Mouse (Mus musculus): ENCODE data around the gene Mrpl14. TPM values are rescaled to one million over a fixed set of nuclear protein-coding genes. Genes with fewer than 3 reads are reported as not detected.

Mrpl14 gene
- total and polyA plus RNA-seq, 3 experiments: 126 to 223 (median 132) TPM

- no peak for DNase-seq
Measured at GRCm38 (mm10) chr17:45724574-45724921, 38.4 kb downstream of the Mrpl14 start.

- DNase-seq: no peak
Measured at GRCm38 (mm10) chr17:45726249-45726648, 40.1 kb downstream of the Mrpl14 start.

DNA sequence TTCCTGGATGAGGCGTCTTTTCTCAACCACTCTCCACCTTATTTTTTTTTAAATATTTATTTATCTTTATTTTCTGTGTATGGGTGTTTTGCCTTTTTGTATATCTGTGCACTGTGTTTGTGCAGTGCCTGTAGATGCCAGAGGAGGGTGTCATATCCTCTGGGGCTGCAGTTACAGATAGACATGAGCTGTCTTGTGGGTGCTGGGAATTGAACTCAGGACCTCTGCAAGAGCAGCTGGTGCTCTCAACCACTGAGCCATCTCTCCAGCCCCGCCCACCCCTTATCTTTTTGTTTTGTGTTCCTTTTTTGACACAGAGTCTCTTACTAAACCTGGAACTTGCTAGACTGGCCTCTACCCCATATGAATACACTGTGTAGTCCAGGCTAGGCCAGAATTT lies 41.4 kb downstream of the Mrpl14 start:
- no peak for DNase-seq

DNA sequence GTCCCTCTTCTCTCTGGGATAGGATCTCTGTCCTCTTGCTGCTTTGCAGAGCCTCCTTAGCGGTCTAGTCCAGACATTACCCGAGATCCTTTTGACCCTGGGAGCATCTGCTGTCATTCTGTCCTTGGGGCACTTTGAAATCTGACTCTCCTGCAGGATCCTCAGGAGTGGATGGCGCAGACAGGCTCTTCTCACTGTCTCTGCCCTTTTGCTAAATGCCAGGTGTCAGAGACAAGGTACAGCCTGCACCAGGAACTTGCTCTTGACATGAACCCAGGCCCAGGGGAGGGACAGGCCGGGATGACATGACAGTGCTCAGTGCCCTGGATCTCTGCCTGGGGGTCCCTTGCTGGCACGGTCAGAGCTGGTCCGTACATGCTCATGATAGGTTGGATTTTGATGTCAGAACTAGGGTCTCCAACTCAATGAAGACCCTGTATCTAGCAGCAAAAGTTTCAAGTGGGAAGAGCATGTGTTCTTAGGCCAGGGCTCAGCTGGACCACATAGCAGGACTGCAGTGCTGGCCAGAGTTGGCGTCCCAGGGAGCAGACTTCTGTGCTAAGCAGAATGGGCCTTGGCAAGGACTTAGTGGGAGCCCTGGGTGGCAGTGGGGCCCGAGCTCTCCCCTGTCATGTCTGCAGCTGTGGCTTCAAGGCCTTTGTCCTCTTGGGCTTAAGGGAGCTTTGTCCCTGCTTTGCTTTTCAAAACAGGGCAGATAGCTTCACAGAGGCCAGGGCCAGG lies 42.0 kb downstream of the Mrpl14 start:
- peak; percentile 20 for DNase-seq

GRCm38 (mm10) chr17:45729387-45729786 lies 43.3 kb downstream of the Mrpl14 start:
- no peak for DNase-seq

GRCm38 (mm10) chr17:45730696-45731095 lies 44.6 kb downstream of the Mrpl14 start:
- no peak for DNase-seq

- peak; percentile 83 for DNase-seq
Measured at GRCm38 (mm10) chr17:45731172-45731864, 45.2 kb downstream of the Mrpl14 start.

- no peak for DNase-seq
Measured at GRCm38 (mm10) chr17:45733038-45733734, 47.1 kb downstream of the Mrpl14 start.

GRCm38 (mm10) chr17:45733735-45734301 lies 47.7 kb downstream of the Mrpl14 start, which contains the start of gene 1600014C23Rik:
1600014C23Rik (minus strand) TSS chr17:45733844.
- DNase-seq: peak; percentile 77

GRCm38 (mm10) chr17:45734333-45734732 lies 48.2 kb downstream of the Mrpl14 start:
- DNase-seq: no peak

DNA sequence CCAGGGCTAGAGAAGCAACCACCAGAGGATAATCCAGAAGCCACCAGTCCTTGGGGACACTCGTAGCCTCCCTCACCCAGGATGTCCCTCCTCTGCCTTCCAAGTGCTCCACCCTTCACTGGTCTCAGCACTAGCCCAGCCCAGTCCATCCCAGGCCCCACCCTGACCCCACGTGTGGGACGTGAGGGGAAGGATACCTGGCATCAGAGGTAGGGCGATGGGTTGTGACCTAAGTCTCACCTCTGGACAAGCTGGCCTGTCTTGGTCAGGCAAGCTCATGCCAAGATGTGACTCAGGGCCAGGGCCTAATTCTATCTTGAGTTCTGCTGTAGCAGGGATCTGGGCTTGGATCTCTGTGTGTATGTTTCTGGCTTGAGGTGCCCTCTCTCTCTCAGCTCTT lies 48.8 kb downstream of the Mrpl14 start:
- DNase-seq: peak; percentile 45

DNA sequence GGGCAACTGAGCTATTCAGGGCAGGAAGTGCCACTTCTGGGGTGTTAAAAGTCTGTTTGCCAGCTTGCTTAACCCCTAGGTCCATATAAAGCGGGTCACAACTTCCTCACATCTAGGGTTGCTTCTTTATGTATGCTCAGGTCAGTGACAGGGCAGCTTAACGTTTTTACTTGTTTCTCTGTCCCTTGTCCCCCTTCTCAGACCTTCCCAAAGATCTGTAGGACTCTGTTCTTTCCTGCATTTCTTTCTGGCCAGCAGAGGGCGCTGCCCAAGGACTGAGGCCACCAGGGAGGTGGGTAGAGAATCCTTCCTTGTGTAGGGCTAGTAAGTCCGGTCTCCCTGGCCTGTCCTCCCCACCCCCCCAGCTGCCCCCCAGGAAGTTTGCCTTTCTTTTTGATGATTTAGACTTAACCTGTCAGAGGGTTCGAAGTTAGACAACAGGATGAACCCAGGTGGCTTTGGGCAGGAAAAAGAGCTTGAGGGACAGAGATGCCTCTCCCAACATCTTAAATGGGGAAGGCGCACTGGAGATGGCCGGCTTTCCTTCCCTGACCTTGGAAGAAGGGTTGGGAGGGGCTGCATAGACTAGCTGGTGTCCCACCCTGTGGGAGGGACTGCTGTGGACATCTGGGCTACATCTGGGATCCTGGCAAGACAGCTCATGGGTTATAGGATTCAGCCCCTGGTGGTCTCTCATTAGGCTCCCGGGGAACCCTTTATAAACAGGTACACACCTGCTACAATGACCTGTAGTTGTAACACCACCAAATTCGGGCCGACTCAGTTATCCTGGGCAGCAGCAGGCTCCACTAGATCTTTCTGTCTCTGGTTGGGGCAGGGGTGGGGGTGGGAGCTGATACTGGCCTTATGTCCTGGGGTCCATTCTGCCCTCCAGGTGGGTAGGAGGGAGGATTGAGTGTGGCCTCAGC lies 49.5 kb downstream of the Mrpl14 start:
- peak; percentile 87 for DNase-seq

- DNase-seq: peak; percentile 92
Measured at GRCm38 (mm10) chr17:45736311-45737077, 50.4 kb downstream of the Mrpl14 start.

- no peak for DNase-seq
Measured at GRCm38 (mm10) chr17:45737078-45737601, 51.0 kb downstream of the Mrpl14 start.

- no peak for DNase-seq
Measured at GRCm38 (mm10) chr17:45742371-45743147, 56.4 kb downstream of the Mrpl14 start.

DNA sequence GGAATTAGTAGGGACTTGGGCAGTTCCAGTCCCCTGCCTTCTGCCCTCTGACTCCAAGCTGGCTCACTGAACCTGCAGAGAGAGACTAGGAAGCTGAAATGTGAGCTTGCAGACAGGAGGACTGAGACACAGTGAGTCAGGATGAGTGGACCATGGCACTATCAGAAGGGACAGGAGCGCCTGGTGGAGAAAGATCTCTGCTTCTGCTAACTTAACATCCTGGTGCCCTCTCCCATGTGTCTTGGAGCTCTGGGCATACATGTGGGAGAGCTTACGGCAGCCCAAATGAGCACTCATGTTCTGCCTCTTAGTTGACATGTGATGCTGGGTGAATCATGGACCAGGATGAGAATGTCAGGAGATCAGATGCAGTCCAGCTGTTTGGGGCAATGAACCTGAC lies 59.5 kb downstream of the Mrpl14 start:
- no peak for DNase-seq

DNA sequence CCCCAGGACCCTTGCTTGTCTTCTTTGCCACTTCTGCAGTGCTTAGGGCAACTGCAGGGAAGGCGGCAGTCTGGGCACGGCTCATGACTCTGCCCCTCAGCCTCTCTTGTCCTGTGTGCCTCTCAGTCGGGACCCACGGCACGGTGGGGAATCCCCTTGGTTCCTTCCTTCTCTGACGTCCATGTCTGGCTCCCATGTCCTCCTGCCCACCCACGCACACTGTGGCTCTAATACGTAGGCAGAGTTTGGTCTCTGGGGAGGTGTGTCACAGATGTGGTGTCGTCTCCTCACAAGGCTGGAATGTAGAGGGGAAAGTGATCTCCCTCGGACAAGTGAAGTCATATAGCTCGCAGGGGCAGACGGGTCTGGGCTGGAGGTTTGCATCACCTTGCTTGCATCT lies 60.6 kb downstream of the Mrpl14 start:
- no peak for DNase-seq

- DNase-seq: no peak
Measured at GRCm38 (mm10) chr17:45747293-45747692, 61.2 kb downstream of the Mrpl14 start.
